Mouse (Mus musculus) intestine, postnatal 0 days (tissue): ENCODE measurements at regions not wholly inside any gene's neighbourhood (a gene's known extent, or its start where the extent isn't known, plus 50 kb on each side); places are given as distances from the start of the nearest gene placed in this dataset.
A peak's percentile ranks its signal among the peaks of the same experiment; 100 is the strongest.

Source experiments
- ATAC-seq: fragments of 200-750 bp; cut with Nextera tagmentation; 2 replicates; pipeline ENCODE4 v1.8.0; 2017; ENCODE audit warnings: mild to moderate bottlenecking, moderate TSS enrichment, moderate library complexity
- H3K27ac ChIP-seq: fragments of 300-500 bp; sonication (generic); 2 replicates; pipeline ENCODE4 v1.5.1; 2014; ENCODE audit warnings: mild to moderate bottlenecking, low read depth, low read length, moderate library complexity
- H3K27me3 ChIP-seq: fragments of 300-500 bp; sonication (generic); replicated peaks from 2 replicates; pipeline ENCODE4 v1.6.1; 2014; ENCODE audit warnings: low read length, mixed read lengths; ENCODE audit not compliant: control insufficient read depth, insufficient read depth
- H3K36me3 ChIP-seq: fragments of 300-500 bp; sonication (generic); 2 replicates; pipeline ENCODE4 v1.6.1; 2014; ENCODE audit warnings: mild to moderate bottlenecking, moderate library complexity; ENCODE audit not compliant: control insufficient read depth, insufficient read depth
- H3K4me1 ChIP-seq: fragments of 300-500 bp; sonication (generic); replicated peaks from 2 replicates; pipeline ENCODE4 v1.6.1; 2014; ENCODE audit warnings: antibody characterized with exemption, low read length, mixed read lengths; ENCODE audit not compliant: control insufficient read depth, insufficient read depth
- H3K4me2 ChIP-seq: fragments of 300-500 bp; sonication (generic); replicated peaks from 2 replicates; pipeline ENCODE4 v1.6.1; 2014; ENCODE audit warnings: low read depth, mild to moderate bottlenecking, moderate library complexity
- H3K4me3 ChIP-seq: fragments of 300-500 bp; sonication (generic); 2 replicates; pipeline ENCODE4 v1.5.1; 2014; ENCODE audit warnings: low read depth, low read length
- H3K9ac ChIP-seq: fragments of 300-500 bp; sonication (generic); 2 replicates; pipeline ENCODE4 v1.6.1; 2014; ENCODE audit warnings: mild to moderate bottlenecking, low read depth, low read length
- H3K9me3 ChIP-seq: fragments of 300-500 bp; sonication (generic); 2 replicates; pipeline ENCODE4 v1.6.1; 2016; ENCODE audit warnings: mixed run types; ENCODE audit not compliant: control insufficient read depth
- CTCF ChIP-seq: sonication (generic); IDR thresholded peaks from 2 replicates; pipeline ENCODE4 v1.5.1; 2016; ENCODE audit warnings: low read depth, mild to moderate bottlenecking, control low read depth, antibody characterized with exemption, moderate library complexity
- WGBS: fragments of 180-500 bp; shearing (Covaris S2); extraction: QIAGEN DNeasy Blood & Tissue Kit; methylation state at CpG from one replicate; pipeline ENCODE4 v1.1.7; 2014; 5-methylcytosine and 5-hydroxymethylcytosine counted together

DNA sequence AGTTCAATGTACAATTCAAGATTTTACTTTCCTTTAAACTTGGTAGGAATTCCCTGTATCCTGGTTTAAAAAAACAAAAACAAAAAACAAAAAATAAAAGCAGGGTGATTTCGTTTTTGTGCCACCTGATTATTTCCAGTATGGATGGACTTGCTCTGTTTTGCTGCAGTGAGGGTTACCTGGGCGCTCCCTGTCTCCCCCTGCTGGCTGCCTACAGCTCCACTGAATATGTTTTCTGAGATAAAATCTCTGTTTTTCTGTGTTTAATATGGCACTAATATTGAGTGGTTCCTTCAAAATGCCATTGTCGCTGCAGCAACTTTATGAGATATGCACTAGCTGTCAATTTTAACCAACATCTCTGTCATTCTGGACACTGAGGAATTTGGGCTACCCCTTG is 720.3 kb upstream of the Adgra3 start:
- Histone ChIP-seq H3K27ac (no peak overlapping the region), H3K27me3 (no peaks in the 10 kb centered on the region), H3K9me3 (no peaks in the 10 kb centered on the region), H3K4me2 (no peak overlapping the region), H3K4me1 (no peaks in the 10 kb centered on the region), H3K9ac (no peak overlapping the region), H3K36me3 (no peaks in the 10 kb centered on the region), H3K4me3 (no peak overlapping the region)
- TF ChIP-seq CTCF: peak; percentile 64
- WGBS: 59% methylated on average over 3 of the region's 3 CpGs
- ATAC-seq: no peak

DNA sequence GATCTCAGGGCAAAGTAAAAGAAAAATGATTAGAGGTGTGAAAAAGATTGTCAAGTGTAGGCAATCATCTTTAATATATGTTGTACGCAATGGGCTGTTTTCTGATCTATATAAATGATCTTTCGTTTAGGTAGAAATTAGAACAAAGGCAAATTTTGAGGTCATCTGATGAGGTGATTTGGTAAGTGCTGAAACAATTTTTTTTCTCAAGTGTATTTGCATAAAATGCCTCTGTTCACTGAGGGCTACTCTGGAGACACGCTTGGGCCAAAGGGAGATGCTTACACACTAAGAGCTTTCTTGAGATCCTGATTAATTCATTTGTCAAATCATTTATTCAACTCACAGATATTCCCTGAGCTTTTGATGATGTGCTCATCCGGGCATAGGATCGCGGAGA is 719.4 kb upstream of the Adgra3 start:
- no peak overlapping the region for H3K9ac ChIP-seq
- H3K4me2 ChIP-seq: no peak overlapping the region
- no peaks in the 10 kb centered on the region for H3K36me3 ChIP-seq
- no peak overlapping the region for H3K4me3 ChIP-seq
- WGBS: 90% methylated on average over 6 of the region's 6 CpGs
- ATAC-seq: no peak
- H3K9me3 ChIP-seq: no peaks in the 10 kb centered on the region
- no peaks in the 10 kb centered on the region for H3K27me3 ChIP-seq
- no peaks in the 10 kb centered on the region for H3K4me1 ChIP-seq
- no peak for TF ChIP-seq CTCF
- no peak overlapping the region for H3K27ac ChIP-seq

DNA sequence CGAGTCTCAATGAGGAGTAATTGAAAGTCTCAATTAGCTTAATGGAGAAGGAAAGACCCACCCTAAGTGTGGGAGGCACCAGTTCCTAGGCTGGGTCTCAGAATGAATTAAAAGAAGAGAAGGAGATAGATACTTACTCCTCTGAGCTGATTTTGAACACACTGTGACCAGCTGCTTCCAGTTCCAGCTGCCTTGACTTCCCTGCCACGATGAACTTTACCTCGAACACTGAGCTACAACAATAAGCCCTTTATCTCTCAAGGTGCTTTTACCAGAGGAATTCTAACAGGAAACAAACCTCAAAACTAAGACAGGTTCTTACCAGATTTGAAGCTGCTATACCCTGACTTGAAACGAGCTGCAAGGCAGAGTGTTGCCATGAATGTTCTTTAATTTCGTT is 703.5 kb upstream of the Adgra3 start:
- 55% methylated on average over 5 of the region's 5 CpGs for WGBS
- peak; percentile 54; the same call in 1 of the 2 replicates for ATAC-seq
- no peaks in the 10 kb centered on the region for H3K4me1 ChIP-seq
- no peaks in the 10 kb centered on the region for H3K9me3 ChIP-seq
- no peak overlapping the region for H3K4me2 ChIP-seq
- H3K27ac ChIP-seq: no peak overlapping the region
- no peak for TF ChIP-seq CTCF
- H3K27me3 ChIP-seq: no peaks in the 10 kb centered on the region
- H3K36me3 ChIP-seq: no peaks in the 10 kb centered on the region
- H3K9ac ChIP-seq: no peak overlapping the region
- no peak overlapping the region for H3K4me3 ChIP-seq

DNA sequence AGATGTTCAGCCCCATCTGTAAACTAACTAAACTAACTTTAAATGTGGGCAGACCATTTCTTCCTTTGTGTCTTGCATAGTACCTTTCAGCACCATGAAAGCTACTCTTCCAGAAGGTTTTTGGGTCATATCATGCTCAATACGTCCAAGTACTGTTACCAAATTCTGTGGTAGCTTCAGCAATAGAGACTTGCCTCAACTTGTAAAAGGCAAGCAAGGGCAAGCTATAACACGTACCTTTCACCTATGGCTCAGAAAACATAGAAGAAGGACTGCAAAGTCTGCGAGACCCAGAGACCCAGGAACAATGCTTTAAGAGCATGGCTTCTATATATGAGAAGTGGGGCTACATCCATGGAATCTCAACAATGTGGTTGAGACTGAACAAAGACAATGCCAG is 701.6 kb upstream of the Adgra3 start:
- no peaks in the 10 kb centered on the region for H3K36me3 ChIP-seq
- no peaks in the 10 kb centered on the region for H3K27me3 ChIP-seq
- no peak for TF ChIP-seq CTCF
- no peak overlapping the region for H3K9ac ChIP-seq
- no peaks in the 10 kb centered on the region for H3K9me3 ChIP-seq
- H3K4me1 ChIP-seq: no peaks in the 10 kb centered on the region
- no peak overlapping the region for H3K27ac ChIP-seq
- no peak for ATAC-seq
- 84% methylated on average over 3 of the region's 3 CpGs for WGBS
- H3K4me3 ChIP-seq: no peak overlapping the region
- H3K4me2 ChIP-seq: no peak overlapping the region

DNA sequence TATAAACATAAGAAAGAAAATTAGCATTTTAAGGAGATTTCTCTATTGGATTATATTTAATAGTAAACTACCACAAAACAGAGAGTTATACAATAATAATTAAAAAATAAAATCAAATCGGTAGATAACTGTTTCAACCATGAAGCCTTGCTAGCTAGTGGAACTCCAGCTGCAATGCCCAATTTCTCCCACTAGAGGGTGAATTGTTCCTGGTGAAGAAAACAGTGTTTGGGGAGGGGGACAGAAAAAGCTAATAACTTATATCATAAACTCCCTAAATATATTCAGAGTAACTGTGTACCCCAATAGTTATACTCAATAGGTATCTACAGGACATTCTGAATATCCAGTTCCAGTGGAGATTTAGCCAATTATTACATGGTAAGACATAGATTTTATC is 694.0 kb upstream of the Adgra3 start:
- WGBS: 70% methylated on average over 1 of the region's 1 CpGs
- no peak overlapping the region for H3K4me3 ChIP-seq
- no peaks in the 10 kb centered on the region for H3K4me1 ChIP-seq
- no peak for ATAC-seq
- no peak overlapping the region for H3K9ac ChIP-seq
- H3K4me2 ChIP-seq: no peak overlapping the region
- no peaks in the 10 kb centered on the region for H3K36me3 ChIP-seq
- no peak overlapping the region for H3K27ac ChIP-seq
- no peaks in the 10 kb centered on the region for H3K9me3 ChIP-seq
- H3K27me3 ChIP-seq: no peaks in the 10 kb centered on the region
- TF ChIP-seq CTCF: peak; percentile 69

DNA sequence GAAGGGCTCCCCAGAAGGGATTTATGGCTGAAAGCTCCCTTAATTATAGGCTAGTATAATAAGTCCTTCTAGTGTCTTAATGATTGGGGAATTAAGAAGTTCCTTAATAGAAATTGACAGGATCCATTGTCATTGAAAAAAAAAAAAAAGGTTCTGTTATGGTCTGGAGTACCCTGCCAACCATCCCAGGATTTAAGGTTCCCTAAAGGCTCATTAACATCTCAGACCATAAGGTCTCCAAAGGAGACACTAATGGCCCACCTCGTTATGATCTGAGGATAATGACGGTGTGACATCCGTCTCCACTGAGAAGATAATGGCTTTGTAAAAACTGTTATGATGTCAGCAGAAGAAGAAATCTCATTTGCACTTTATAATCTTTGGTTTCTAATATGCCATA is 692.6 kb upstream of the Adgra3 start:
- no peaks in the 10 kb centered on the region for H3K4me1 ChIP-seq
- no peaks in the 10 kb centered on the region for H3K9me3 ChIP-seq
- H3K9ac ChIP-seq: no peak overlapping the region
- H3K4me3 ChIP-seq: no peak overlapping the region
- H3K27ac ChIP-seq: no peak overlapping the region
- WGBS: 71% methylated on average over 3 of the region's 3 CpGs
- no peak for ATAC-seq
- no peaks in the 10 kb centered on the region for H3K27me3 ChIP-seq
- no peak overlapping the region for H3K4me2 ChIP-seq
- TF ChIP-seq CTCF: no peak
- no peaks in the 10 kb centered on the region for H3K36me3 ChIP-seq

DNA sequence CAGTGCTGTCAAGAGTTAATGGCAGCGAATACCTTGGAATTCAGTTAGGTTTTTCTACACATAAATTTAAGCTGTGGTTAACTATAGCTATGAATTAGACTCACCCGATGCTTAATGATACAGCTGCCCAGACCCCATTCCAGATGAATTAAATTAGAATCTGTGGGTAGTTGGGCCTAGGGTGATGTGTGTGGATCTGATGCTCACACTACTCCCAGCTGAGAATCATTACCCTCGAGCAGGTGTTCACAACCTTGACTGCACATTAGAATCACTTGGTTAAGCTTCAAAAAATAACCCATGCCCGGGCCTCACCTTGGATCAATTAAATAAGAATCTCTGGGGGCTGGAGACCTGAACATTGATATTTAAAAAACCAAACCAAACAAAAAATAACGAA is 684.2 kb upstream of the Adgra3 start:
- Histone ChIP-seq H3K4me1 (no peaks in the 10 kb centered on the region), H3K9ac (no peak overlapping the region), H3K9me3 (no peaks in the 10 kb centered on the region), H3K4me3 (no peak overlapping the region), H3K36me3 (no peaks in the 10 kb centered on the region), H3K4me2 (no peak overlapping the region), H3K27me3 (no peaks in the 10 kb centered on the region), H3K27ac (no peak overlapping the region)
- no peak for TF ChIP-seq CTCF
- 86% methylated on average over 5 of the region's 5 CpGs for WGBS
- ATAC-seq: no peak
